Mouse (Mus musculus) CH12.LX (cell line): ENCODE results near the gene Orai1. TPM values are rescaled to one million over a fixed set of nuclear protein-coding genes. Genes with fewer than 3 reads are reported as not detected.
A peak's percentile ranks its signal among the peaks of the same experiment; 100 is the strongest.

ENCODE experiments used
- DNase-seq: peaks from one replicate; pipeline ENCODE4 v3.0.0-alpha.2; 2013; ENCODE audit errors: extremely low read depth
- H3K27ac ChIP-seq: 2 replicates; pipeline ENCODE4 v1.5.1; 2012; ENCODE audit warnings: low read depth, mild to moderate bottlenecking, control low read depth, moderate library complexity; ENCODE audit not compliant: insufficient read depth
- H3K27me3 ChIP-seq: replicated peaks from 2 replicates; pipeline ENCODE3; 2012; ENCODE audit warnings: inconsistent platforms
- H3K36me3 ChIP-seq, 2 experiments: replicated peaks in 1 of 2; 2 replicates each; pipeline versions ENCODE3 to v1.6.1; 2012; ENCODE audit warnings: inconsistent platforms in 1 of 2, low read length in 1 of 2, mild to moderate bottlenecking in 1 of 2, mixed read lengths in 1 of 2, moderate library complexity in 1 of 2; ENCODE audit not compliant: control insufficient read depth in 1 of 2, insufficient read depth in 1 of 2
- H3K4me1 ChIP-seq, 2 experiments: 2 replicates each; pipeline ENCODE4 v1.6.1; 2012; ENCODE audit warnings: inconsistent platforms in 1 of 2, moderate library complexity in 1 of 2; ENCODE audit not compliant: insufficient read depth in 2 of 2, control insufficient read depth in 1 of 2
- H3K4me2 ChIP-seq: 2 replicates; pipeline ENCODE4 v1.6.1; 2012; ENCODE audit warnings: low read depth, mild to moderate bottlenecking, control low read depth; ENCODE audit not compliant: poor library complexity, insufficient read depth, severe bottlenecking
- H3K4me3 ChIP-seq, 3 experiments: fragments of 150-350 bp in 1 of 3; sonication (generic) in 1 of 3; replicated peaks in 1 of 3; 2 replicates each; pipeline versions ENCODE3 to v1.5.1; 2011 to 2012; ENCODE audit warnings: low read depth in 2 of 3, low read length in 2 of 3, mild to moderate bottlenecking in 2 of 3, moderate library complexity in 2 of 3, control low read depth in 1 of 3, improper control_type of control experiment in 1 of 3, inconsistent platforms in 1 of 3, mixed read lengths in 1 of 3; ENCODE audit not compliant: poor library complexity in 1 of 3
- H3K79me2 ChIP-seq: replicated peaks from 2 replicates; pipeline ENCODE4 v1.6.1; 2012; ENCODE audit warnings: mild to moderate bottlenecking, moderate library complexity; ENCODE audit not compliant: control insufficient read depth, poor library complexity, insufficient read depth, severe bottlenecking; ENCODE audit errors: extremely low read depth
- H3K9ac ChIP-seq: 2 replicates; pipeline ENCODE4 v1.6.1; 2012; ENCODE audit warnings: low read depth, mild to moderate bottlenecking, control low read depth, moderate library complexity; ENCODE audit not compliant: insufficient read depth
- H3K9me3 ChIP-seq: replicated peaks from 2 replicates; pipeline ENCODE3; 2012; ENCODE audit warnings: low read length, inconsistent platforms, mixed read lengths
- BHLHE40 ChIP-seq: IDR thresholded peaks from 2 replicates; pipeline ENCODE4 v1.6.1; 2011; ENCODE audit warnings: mild to moderate bottlenecking, low read depth, low read length, improper control_type of control experiment
- CHD1 ChIP-seq: IDR thresholded peaks from 2 replicates; pipeline ENCODE4 v1.6.1; 2012; ENCODE audit warnings: low read depth, low read length, improper control_type of control experiment, inconsistent platforms
- CHD2 ChIP-seq: IDR thresholded peaks from 2 replicates; pipeline ENCODE4 v1.6.1; 2011; ENCODE audit warnings: low read length, improper control_type of control experiment
- CTCF ChIP-seq, 2 experiments: IDR thresholded peaks in 1 of 2; conservative IDR thresholded peaks in 1 of 2; 2 replicates each; pipeline ENCODE4 v1.5.1; 2011 to 2012; ENCODE audit warnings: low read depth in 2 of 2, low read length in 2 of 2, improper control_type of control experiment in 1 of 2, inconsistent platforms in 1 of 2, mild to moderate bottlenecking in 1 of 2, moderate library complexity in 1 of 2
- E2F4 ChIP-seq: IDR thresholded peaks from 2 replicates; pipeline ENCODE4 v1.6.1; 2011; ENCODE audit warnings: low read depth, low read length, improper control_type of control experiment; ENCODE audit not compliant: insufficient replicate concordance
- EP300 ChIP-seq: IDR thresholded peaks from 2 replicates; pipeline ENCODE4 v1.6.1; 2011; ENCODE audit warnings: low read length, improper control_type of control experiment
- ETS1 ChIP-seq: conservative IDR thresholded peaks from 2 replicates; pipeline ENCODE4 v1.6.1; 2012; ENCODE audit warnings: low read depth, mild to moderate bottlenecking, inconsistent platforms, low read length, improper control_type of control experiment, moderate library complexity
- HCFC1 ChIP-seq: IDR thresholded peaks from 2 replicates; pipeline ENCODE4 v1.6.1; 2012; ENCODE audit warnings: low read depth, mild to moderate bottlenecking, inconsistent platforms, low read length, improper control_type of control experiment
- IRF4 ChIP-seq: IDR thresholded peaks from 2 replicates; pipeline ENCODE4 v1.6.1; 2014; ENCODE audit warnings: low read depth, mild to moderate bottlenecking, inconsistent platforms, low read length, improper control_type of control experiment
- JUN ChIP-seq: IDR thresholded peaks from 2 replicates; pipeline ENCODE4 v1.6.1; 2011; ENCODE audit warnings: low read depth, mild to moderate bottlenecking, low read length, improper control_type of control experiment, moderate library complexity; ENCODE audit not compliant: insufficient read depth
- JUND ChIP-seq: conservative IDR thresholded peaks from 2 replicates; pipeline ENCODE4 v1.6.1; 2011; ENCODE audit warnings: low read depth, low read length, improper control_type of control experiment
- MAFK ChIP-seq: IDR thresholded peaks from 2 replicates; pipeline ENCODE4 v1.6.1; 2011; ENCODE audit warnings: low read length, improper control_type of control experiment; ENCODE audit not compliant: insufficient replicate concordance
- MAX ChIP-seq: IDR thresholded peaks from 2 replicates; pipeline ENCODE4 v1.6.1; 2011; ENCODE audit warnings: low read length, improper control_type of control experiment
- MEF2A ChIP-seq: IDR thresholded peaks from 2 replicates; pipeline ENCODE4 v1.6.1; 2014; ENCODE audit warnings: low read depth, mild to moderate bottlenecking, inconsistent platforms, low read length, improper control_type of control experiment, borderline replicate concordance
- NELFE ChIP-seq: IDR thresholded peaks from 2 replicates; pipeline ENCODE4 v1.6.1; 2011; ENCODE audit warnings: low read depth, low read length, improper control_type of control experiment
- PAX5 ChIP-seq: IDR thresholded peaks from 2 replicates; pipeline ENCODE4 v1.6.1; 2012; ENCODE audit warnings: low read length, inconsistent platforms, mixed read lengths
- POLR2AphosphoS2 ChIP-seq: IDR thresholded peaks from 2 replicates; pipeline ENCODE4 v1.6.1; 2011; ENCODE audit warnings: low read depth, low read length, improper control_type of control experiment
- RAD21 ChIP-seq: IDR thresholded peaks from 2 replicates; pipeline ENCODE4 v1.6.1; 2011; ENCODE audit warnings: low read depth, mild to moderate bottlenecking, low read length, improper control_type of control experiment, moderate library complexity
- RCOR1 ChIP-seq: conservative IDR thresholded peaks from 2 replicates; pipeline ENCODE4 v1.6.1; 2012; ENCODE audit warnings: low read depth, mild to moderate bottlenecking, inconsistent platforms, low read length, improper control_type of control experiment
- SIN3A ChIP-seq: IDR thresholded peaks from 2 replicates; pipeline ENCODE4 v1.6.1; 2012; ENCODE audit warnings: low read length, improper control_type of control experiment, inconsistent platforms
- SMC3 ChIP-seq: IDR thresholded peaks from 2 replicates; pipeline ENCODE4 v1.6.1; 2011; ENCODE audit warnings: low read depth, low read length, improper control_type of control experiment
- TCF12 ChIP-seq: IDR thresholded peaks from 2 replicates; pipeline ENCODE4 v1.6.1; 2014; ENCODE audit warnings: low read depth, mild to moderate bottlenecking, inconsistent platforms, low read length, improper control_type of control experiment
- UBTF ChIP-seq: IDR thresholded peaks from 2 replicates; pipeline ENCODE4 v1.6.1; 2012; ENCODE audit warnings: low read depth, mild to moderate bottlenecking, inconsistent platforms, low read length, improper control_type of control experiment, moderate library complexity
- USF2 ChIP-seq: conservative IDR thresholded peaks from 2 replicates; pipeline ENCODE4 v1.6.1; 2011; ENCODE audit warnings: low read depth, low read length, improper control_type of control experiment
- ZC3H11A ChIP-seq: IDR thresholded peaks from 2 replicates; pipeline ENCODE4 v1.6.1; 2012; ENCODE audit warnings: low read depth, mild to moderate bottlenecking, inconsistent platforms, low read length, improper control_type of control experiment
- ZNF384 ChIP-seq: IDR thresholded peaks from 2 replicates; pipeline ENCODE4 v1.6.1; 2012; ENCODE audit warnings: low read depth, low read length, improper control_type of control experiment, inconsistent platforms
- dilution Hi-C: fragments of 300-500 bp; cut with MboI; formaldehyde crosslinking; loops from 2 replicates; pipeline ENCODE4 v1.14.3; 2020; ENCODE audit warnings: low sequenced_read_pairs; ENCODE audit not compliant: extremely low pct_unique_long_range_greater_than_20kb, extremely low pct_ligation_motif_present
- in situ Hi-C: fragments of 300-500 bp; cut with MboI; formaldehyde crosslinking; loops from 3 replicates; pipeline ENCODE4 v1.14.3; 2019; ENCODE audit warnings: low sequenced_read_pairs, low pct_ligation_motif_present, low pct_unique_long_range_greater_than_20kb, mixed read lengths
- polyA plus RNA-seq: library from polyadenylated mRNA; unstranded; fragments of >175 nt; gene quantifications from 2 replicates; pipeline ENCODE4 v1.2.1, GENCODE M21; 2012; ENCODE audit warnings: low read depth; ENCODE audit not compliant: insufficient read length
- total RNA-seq, 2 experiments: library from RNA; depleted of rRNA; stranded (reverse); fragments of 300-350 nt in 1 of 2; fragments of >200 nt in 1 of 2; gene quantifications; 2 replicates each; pipeline ENCODE4 v1.2.3; 2012 to 2014

Orai1 gene
- total and polyA plus RNA-seq, 3 experiments = 17.4 to 27.7 (median 17.8) TPM

GRCm38 (mm10) chr5:122984483-122984882 is 30.4 kb upstream of the Orai1 start:
- Histone ChIP-seq H3K27me3 (no peaks in the 10 kb centered on the region), H3K9ac (peak overlapping the region; percentile 74; the same call in 1 of the 2 replicates), H3K4me1 (peaks cover 13 to 53% of the 10 kb centered on the region in 2 experiments), H3K36me3 (peaks cover 0 to 31% of the 10 kb centered on the region in 2 experiments), H3K4me3 (peak overlapping the region in 1 of 3 experiments; percentile 3), H3K4me2 (peak overlapping the region; percentile 67), H3K9me3 (no peaks in the 10 kb centered on the region), H3K27ac (peak overlapping the region; percentile 8; the same call in 1 of the 2 replicates), H3K79me2 (no peaks in the 10 kb centered on the region; the same call in none of the 2 replicates)
- DNase-seq = no peak
- in situ Hi-C loops = no loop called here
- dilution Hi-C loops = no loop called here
- TF ChIP-seq JUN (no peak), SIN3A (no peak), MEF2A (no peak), POLR2AphosphoS2 (no peak), SMC3 (no peak), CHD1 (0 out of 2 replicates have a peak, but pooled peaks have one; percentile 26), UBTF (no peak), HCFC1 (no peak), EP300 (no peak), RAD21 (no peak), ZC3H11A (no peak), CTCF (conservative IDR thresholded peaks at IDR 0.05 in 1 of 2, IDR thresholded peaks at IDR 0.05 in 1 of 2; ENCODE audit: low read depth in 2 of 2, low read length in 2 of 2) (no peak), ETS1 (no peak), ZNF384 (peak; percentile 58), USF2 (no peak), MAFK (no peak), CHD2 (no peak), PAX5 (no peak), E2F4 (no peak), RCOR1 (no peak), NELFE (no peak), BHLHE40 (no peak), IRF4 (peak; percentile 10; the same call in 1 of the 2 replicates), TCF12 (no peak), JUND (no peak), MAX (no peak)
